Mouse (Mus musculus): Measurements from ENCODE around the gene Acaa1a. TPM values are rescaled to one million over a fixed set of nuclear protein-coding genes. Genes with fewer than 3 reads are reported as not detected.

Acaa1a gene
- polyA plus RNA-seq (2016; fragmentation: Nextera tagmentation; extraction: Ambion mirVana), result 73.5 and 81.5 TPM in 2 replicates

DNA sequence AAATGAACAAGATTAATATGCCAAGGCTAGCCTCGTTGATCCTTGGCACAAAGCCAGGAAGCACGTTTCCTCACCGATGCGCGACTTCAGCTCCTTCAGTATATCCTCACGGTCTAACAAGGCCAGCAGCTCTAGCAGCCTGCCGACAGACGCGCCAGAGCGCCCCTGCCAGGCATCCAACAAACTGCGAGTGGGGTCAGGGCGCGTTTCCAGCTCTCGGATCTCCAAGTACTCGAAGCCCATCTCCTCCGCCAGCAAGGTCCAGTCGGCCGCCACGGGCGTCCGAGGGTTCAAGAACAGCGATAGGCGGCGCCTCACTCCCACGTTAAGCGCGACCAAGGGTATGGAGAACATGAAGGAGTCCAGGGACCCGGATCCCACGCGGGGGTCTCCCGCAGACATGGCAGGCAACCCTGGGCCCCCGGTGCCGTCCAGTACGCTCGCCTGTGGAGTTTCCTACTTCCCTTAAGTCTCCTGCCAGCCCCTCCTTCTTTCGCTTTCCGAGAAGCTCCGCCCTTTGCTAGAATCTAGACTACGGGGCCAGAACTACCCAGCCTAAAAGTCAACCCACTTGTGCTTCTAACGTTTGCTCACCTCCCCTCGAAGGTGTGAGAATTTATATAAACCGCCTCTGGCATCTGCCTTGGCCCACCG, at the start of gene Acaa1a:
Gene Acaa1a (plus strand): TSS at position 119 of the 654 bp plus-strand sequence.
- H3K27ac ChIP-seq, result peak within 1 kb of the TSS; percentile 92
- H3K27me3 ChIP-seq (ENCODE audit: insufficient read depth, poor library complexity, severe bottlenecking), result peaks cover 32% of the 10 kb centered on the region
- H3K4me1 ChIP-seq (replicated peaks), result peaks cover 37% of the 10 kb centered on the region
- peaks cover 23% of the 10 kb centered on the region for H3K36me3 ChIP-seq
- H3K4me3 ChIP-seq, result peak within 1 kb of the TSS; percentile 84
- peak; percentile 54 for DNase-seq (ENCODE audit: low spot score)
- no peaks in the 10 kb centered on the region for H3K9me3 ChIP-seq
- 2% methylated on average over 43 of the region's 43 CpGs for WGBS

DNA sequence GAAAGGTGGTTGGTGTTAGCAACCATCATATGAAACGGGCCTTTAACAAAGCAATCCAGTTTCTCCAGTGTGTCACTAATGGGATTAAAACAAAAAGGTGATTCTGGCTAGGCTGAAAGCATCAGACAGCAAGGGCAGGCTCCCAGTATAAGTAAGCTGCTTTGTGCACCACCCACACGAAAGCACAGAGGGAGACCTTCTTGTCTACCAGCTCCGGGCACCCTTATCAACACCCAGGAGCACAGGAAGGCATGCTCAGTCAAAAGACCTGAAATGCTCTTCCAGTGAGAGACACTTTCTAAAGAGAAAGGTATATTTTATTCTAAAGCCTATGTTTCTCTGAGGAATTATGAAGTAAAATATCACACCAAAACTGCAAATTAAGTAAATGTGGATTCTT, 48.7 kb upstream of the Acaa1a start:
- DNase-seq (ENCODE audit: low spot score), result no peak
- no peaks in the 10 kb centered on the region for H3K9me3 ChIP-seq
- H3K27me3 ChIP-seq (ENCODE audit: insufficient read depth, poor library complexity, severe bottlenecking), result no peaks in the 10 kb centered on the region
- 88% methylated on average over 3 of the region's 3 CpGs for WGBS
- no peaks in the 10 kb centered on the region for H3K4me1 ChIP-seq (replicated peaks)
- no peak overlapping the region for H3K4me3 ChIP-seq
- peaks cover 44% of the 10 kb centered on the region for H3K36me3 ChIP-seq
- H3K27ac ChIP-seq, result no peak overlapping the region

DNA sequence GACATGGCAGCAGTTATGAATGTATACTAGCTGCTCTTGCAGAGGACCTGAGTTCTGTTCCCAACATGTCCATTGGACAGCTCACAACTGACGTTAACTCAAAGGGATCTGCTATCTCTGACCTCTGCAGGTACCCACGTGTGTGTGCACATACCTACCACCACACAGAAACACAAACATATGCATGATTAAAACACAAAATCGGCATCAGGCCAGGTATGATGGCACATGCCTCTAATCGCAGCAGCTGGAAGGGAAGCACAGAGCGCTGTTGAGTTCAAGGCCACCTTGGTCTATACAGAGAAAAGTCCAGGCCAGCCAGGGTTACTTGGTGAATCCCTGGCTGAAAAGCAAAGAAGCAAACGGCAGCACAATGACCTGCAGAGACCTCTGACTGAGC, 41.8 kb upstream of the Acaa1a start:
- H3K36me3 ChIP-seq, result peaks cover 46% of the 10 kb centered on the region
- WGBS, result 89% methylated on average over 6 of the region's 6 CpGs
- DNase-seq (ENCODE audit: low spot score), result no peak
- H3K4me1 ChIP-seq (replicated peaks), result no peaks in the 10 kb centered on the region
- H3K9me3 ChIP-seq, result no peaks in the 10 kb centered on the region
- no peaks in the 10 kb centered on the region for H3K27me3 ChIP-seq (ENCODE audit: insufficient read depth, poor library complexity, severe bottlenecking)
- no peak overlapping the region for H3K27ac ChIP-seq
- H3K4me3 ChIP-seq, result no peak overlapping the region

DNA sequence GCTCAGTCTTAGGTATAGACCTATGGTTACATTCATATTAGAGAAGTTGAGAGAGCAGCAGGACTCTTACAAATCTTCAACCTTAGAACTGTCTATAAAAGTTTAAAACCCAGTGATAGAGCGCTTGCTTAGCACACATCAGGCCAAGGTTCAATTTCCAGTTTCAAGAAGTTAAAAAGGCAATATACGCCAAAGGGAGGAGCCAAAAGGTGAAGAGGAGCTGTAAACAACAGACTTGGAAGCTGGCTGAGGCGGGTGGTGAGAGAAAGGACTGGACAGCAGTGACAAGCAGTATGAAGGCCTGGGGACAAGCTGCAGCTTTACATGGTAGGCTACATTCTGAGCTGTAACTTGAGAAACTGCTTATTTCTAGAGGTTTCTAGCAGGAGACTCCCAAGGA, 40.9 kb upstream of the Acaa1a start:
- Histone ChIP-seq H3K36me3 (peaks cover 50% of the 10 kb centered on the region), H3K27me3 (ENCODE audit: insufficient read depth, poor library complexity, severe bottlenecking) (no peaks in the 10 kb centered on the region), H3K9me3 (no peaks in the 10 kb centered on the region), H3K4me3 (no peak overlapping the region), H3K27ac (no peak overlapping the region), H3K4me1 (replicated peaks) (no peaks in the 10 kb centered on the region)
- WGBS, result 92% methylated on average over 3 of the region's 3 CpGs
- DNase-seq (ENCODE audit: low spot score), result no peak

DNA sequence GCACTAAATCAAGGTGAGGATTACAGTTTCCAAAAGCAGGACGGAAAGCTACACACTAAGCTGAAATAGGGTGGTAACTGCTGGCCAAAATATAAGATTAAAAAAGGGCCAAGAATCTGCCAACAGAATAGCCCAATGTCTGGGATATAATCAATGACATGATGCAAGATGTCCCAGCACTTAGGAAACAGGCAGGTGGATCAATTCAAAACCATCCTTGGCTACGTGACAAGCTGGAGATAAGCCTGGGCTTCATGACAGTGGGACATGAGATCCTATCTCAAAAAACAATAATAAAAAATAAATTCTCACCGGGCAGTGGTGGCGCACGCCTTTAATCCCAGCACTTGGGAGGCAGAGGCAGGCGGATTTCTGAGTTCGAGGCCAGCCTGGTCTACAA, 33.6 kb upstream of the Acaa1a start:
- WGBS, result 97% methylated on average over 7 of the region's 7 CpGs
- Histone ChIP-seq H3K27ac (no peak overlapping the region), H3K36me3 (peaks cover 33% of the 10 kb centered on the region), H3K4me3 (no peak overlapping the region), H3K27me3 (ENCODE audit: insufficient read depth, poor library complexity, severe bottlenecking) (no peaks in the 10 kb centered on the region), H3K9me3 (no peaks in the 10 kb centered on the region), H3K4me1 (replicated peaks) (no peaks in the 10 kb centered on the region)
- no peak for DNase-seq (ENCODE audit: low spot score)

DNA sequence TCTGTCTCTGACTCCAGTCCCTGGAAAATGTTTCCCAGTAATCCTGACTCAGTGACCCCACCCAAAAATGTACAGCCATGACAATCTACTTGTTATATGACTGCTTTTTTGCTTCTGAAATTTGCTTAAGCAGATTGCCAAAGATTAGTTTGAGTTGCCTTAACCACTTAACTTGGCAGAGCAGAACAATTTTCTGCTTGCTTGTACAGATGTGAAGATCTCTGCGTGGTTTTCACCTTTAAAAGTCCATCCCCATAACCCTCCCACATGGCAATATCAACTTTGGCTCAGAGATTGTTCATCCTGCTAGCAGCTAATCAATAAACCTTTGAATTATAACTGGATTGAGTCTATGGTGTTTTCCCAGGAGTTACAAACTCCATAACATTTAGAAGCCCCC, 30.4 kb upstream of the Acaa1a start:
- Histone ChIP-seq H3K36me3 (0 out of 2 replicates have a peak, but pooled peaks cover 4% of the 10 kb centered on the region), H3K27me3 (ENCODE audit: insufficient read depth, poor library complexity, severe bottlenecking) (no peaks in the 10 kb centered on the region), H3K4me3 (no peak overlapping the region), H3K9me3 (no peaks in the 10 kb centered on the region), H3K27ac (no peak overlapping the region), H3K4me1 (replicated peaks) (no peaks in the 10 kb centered on the region)
- 94% methylated on average over 1 of the region's 1 CpGs for WGBS
- DNase-seq (ENCODE audit: low spot score), result no peak

DNA sequence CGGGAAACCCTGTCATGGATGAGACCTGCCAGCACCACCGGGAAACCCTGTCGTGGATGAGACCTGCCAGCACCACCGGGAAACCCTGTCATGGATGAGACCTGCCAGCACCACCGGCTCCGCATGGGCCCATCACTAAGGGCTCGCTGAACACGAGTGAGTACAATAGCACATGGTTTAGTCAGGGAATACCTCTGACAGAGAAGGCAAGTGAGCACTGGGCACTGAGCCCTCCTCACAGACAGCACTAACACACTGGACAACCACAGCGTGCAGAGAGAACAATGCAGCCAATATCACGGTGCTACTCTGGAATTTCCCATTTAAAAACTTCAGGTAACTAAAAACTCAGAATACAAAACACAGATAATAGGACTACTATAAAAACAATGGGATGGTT, 26.4 kb upstream of the Acaa1a start:
- Histone ChIP-seq H3K36me3 (no peaks in the 10 kb centered on the region), H3K27ac (no peak overlapping the region), H3K4me3 (no peak overlapping the region), H3K4me1 (replicated peaks) (no peaks in the 10 kb centered on the region), H3K9me3 (no peaks in the 10 kb centered on the region), H3K27me3 (ENCODE audit: insufficient read depth, poor library complexity, severe bottlenecking) (no peaks in the 10 kb centered on the region)
- no peak for DNase-seq (ENCODE audit: low spot score)
- WGBS, result 95% methylated on average over 10 of the region's 10 CpGs

DNA sequence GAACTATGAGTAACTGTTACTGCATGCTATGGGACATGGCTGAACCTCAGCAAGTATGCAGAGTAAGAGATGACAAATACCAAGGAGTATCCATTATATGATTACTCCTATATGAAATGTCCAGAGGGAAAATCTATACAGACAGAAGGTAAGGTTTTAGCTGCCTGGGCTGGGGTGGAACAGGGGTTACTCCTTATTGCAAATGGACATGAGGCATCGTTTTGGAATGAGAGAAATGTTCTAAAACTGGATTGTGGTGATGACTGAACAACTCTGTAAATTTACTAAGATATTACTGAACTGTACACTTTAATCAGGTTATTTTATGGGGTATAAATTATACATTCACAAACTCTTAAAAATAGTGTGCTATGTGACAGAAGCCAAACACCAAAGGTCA, 20.6 kb upstream of the Acaa1a start:
- H3K9me3 ChIP-seq, result no peaks in the 10 kb centered on the region
- H3K4me3 ChIP-seq, result no peak overlapping the region
- H3K27me3 ChIP-seq (ENCODE audit: insufficient read depth, poor library complexity, severe bottlenecking), result no peaks in the 10 kb centered on the region
- peaks cover 4% of the 10 kb centered on the region; the same call in 1 of the 2 replicates for H3K36me3 ChIP-seq
- peaks cover 27% of the 10 kb centered on the region for H3K4me1 ChIP-seq (replicated peaks)
- WGBS, result 92% methylated on average over 1 of the region's 1 CpGs
- H3K27ac ChIP-seq, result no peak overlapping the region
- no peak for DNase-seq (ENCODE audit: low spot score)

DNA sequence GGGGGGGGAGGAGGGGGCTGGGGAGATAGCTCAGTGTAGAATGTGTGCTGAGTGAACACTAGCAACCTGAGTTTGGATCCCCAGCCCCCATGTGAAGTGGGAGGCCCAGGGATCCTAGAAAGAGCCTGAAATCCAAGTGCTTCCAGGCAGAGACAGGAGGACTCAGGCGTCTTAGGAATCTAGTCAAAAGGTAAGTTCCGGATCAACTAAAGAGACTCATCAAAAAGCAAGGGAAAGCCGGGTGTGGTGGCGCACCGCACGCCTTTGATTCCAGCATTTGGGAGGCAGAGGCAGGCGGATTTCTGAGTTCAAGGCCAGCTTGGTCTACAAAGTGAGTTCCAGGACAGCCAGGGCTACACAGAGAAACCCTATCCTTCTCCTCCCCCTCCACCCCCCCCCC, 19.0 kb upstream of the Acaa1a start:
- no peaks in the 10 kb centered on the region for H3K27me3 ChIP-seq (ENCODE audit: insufficient read depth, poor library complexity, severe bottlenecking)
- DNase-seq (ENCODE audit: low spot score), result no peak
- peak overlapping the region; percentile 95 for H3K4me3 ChIP-seq
- H3K27ac ChIP-seq, result no peak overlapping the region
- no peaks in the 10 kb centered on the region for H3K9me3 ChIP-seq
- peaks cover 27% of the 10 kb centered on the region for H3K4me1 ChIP-seq (replicated peaks)
- peaks cover 4% of the 10 kb centered on the region; the same call in 1 of the 2 replicates for H3K36me3 ChIP-seq
- 80% methylated on average over 7 of the region's 7 CpGs for WGBS

DNA sequence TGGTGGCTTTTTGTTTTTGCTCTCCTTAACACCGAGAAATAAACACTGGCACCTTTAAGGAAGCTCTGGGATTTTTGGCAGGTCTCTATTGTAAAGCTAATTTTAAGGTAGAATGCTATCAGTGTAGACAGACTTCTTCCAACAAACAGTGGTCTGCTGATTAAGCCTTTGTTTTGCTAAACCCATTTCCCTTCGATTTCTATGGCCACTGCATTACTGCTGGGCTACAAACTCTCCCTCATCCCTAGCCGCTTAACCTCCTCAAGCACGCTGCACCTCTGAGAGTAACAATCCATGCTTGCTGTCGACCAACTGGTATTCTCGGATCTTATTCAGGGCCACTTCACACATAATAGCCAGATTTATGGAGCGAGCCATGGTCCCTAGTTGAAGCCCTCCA, 18.5 kb upstream of the Acaa1a start:
- peaks cover 27% of the 10 kb centered on the region for H3K4me1 ChIP-seq (replicated peaks)
- DNase-seq (ENCODE audit: low spot score), result no peak
- peak overlapping the region; percentile 99 for H3K27ac ChIP-seq
- H3K27me3 ChIP-seq (ENCODE audit: insufficient read depth, poor library complexity, severe bottlenecking), result no peaks in the 10 kb centered on the region
- peaks cover 4% of the 10 kb centered on the region; the same call in 1 of the 2 replicates for H3K36me3 ChIP-seq
- H3K9me3 ChIP-seq, result no peaks in the 10 kb centered on the region
- WGBS, result 13% methylated on average over 7 of the region's 7 CpGs
- H3K4me3 ChIP-seq, result peak overlapping the region; percentile 95

DNA sequence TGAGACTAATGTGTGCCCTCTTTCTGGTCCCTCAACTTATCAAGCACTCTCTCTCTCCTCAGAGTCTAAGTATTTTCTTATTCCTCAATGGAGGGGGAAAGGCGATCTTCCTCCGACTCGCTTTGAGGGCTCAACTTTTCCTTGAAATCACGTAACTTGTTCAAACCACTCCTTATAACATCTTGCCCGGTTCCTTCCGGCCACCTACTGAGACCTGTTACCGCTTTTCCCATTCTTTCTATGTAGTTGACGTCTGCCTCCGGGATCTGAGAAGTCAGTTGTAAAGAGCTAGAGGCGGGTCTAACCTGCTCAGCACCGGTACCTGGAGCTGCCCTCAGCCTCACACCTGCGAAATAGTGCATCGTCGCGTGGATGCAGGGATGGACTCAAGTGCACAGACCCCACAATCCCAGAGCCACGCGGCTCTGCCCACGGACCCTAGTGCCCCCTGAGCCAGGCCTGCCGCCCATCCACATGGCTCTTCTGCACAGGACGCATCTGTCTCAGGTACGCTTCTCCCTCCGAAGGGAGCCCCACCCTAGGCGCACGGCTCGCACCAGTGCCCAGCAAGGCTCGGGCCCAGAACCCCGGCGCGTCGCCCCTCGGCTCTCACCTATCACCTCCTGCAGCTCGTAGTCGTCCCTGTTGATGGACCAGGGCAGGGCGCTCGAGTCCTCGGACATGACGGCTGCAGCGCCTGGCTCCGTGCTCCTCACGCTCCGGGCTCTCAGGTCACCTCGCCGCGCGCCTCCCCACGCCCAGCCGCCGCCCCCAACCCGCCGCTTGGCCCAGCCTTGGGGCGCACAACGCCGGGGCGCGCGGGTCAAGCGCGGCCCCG, 17.9 kb upstream of the Acaa1a start:
- under 1% methylated on average over 59 of the region's 59 CpGs for whole genome bisulfite sequencing
- no peak for DNase-seq (ENCODE audit: low spot score)
- peak overlapping the region; percentile 95 for H3K4me3 ChIP-seq

DNA sequence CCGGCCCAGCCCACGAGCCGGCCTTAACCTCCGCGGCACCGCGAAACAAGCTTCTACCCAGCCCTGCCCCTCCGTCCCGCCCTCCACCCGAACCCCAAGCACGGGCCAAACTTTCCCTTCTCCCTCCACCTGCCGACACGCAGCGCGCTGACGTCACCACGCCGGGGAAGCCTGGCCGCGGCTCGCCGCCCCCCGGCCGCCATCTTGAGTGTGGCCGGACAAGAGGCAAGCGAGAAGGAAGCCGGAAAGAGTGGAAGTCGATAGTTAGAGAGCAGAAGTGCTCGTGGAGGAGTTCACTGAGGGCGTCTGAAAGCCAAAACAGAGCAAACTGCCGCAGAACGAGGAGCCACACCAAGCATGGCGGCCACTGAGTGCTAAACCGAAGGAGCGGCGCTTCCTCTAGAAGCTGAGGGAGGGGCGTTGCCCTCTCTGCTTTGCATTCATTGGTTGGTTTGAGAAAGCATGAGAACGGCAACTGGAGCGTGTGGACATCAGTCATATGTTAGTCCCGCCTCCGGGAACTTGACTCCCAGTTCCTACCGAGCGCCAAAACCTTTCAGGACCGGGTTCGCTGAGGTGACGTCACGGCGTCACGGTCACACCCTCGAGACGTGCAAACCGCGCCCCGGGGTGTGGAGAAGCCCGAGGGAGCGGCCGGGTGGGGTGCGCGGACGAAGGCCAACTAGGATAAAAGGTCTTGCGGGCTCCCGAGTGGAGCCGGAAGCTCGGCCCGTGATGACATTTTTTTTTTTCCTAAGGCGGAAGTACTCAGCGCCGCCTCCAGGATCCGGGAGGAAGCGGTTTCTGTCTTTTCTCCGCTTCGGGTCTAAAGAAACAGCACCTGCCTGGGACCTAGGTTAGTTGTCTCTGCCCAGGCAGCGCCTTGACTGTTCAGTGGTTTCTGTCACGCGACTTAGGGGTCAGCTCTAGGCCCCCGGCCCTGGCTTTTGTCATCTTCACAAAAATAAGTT, 16.9 kb upstream of the Acaa1a start, which contains the start of gene Oxsr1:
Gene Oxsr1 (minus strand): TSS at position 139 of the 971 bp plus-strand sequence.
- H3K4me1 ChIP-seq (replicated peaks), result peaks cover 27% of the 10 kb centered on the region
- H3K4me3 ChIP-seq, result peak within 1 kb of the TSS; percentile 95
- peaks cover 4% of the 10 kb centered on the region; the same call in 1 of the 2 replicates for H3K36me3 ChIP-seq
- under 1% methylated on average over 76 of the region's 76 CpGs for WGBS
- no peaks in the 10 kb centered on the region for H3K9me3 ChIP-seq
- peak within 1 kb of the TSS; percentile 99 for H3K27ac ChIP-seq
- DNase-seq (ENCODE audit: low spot score), result peak; percentile 97
- no peaks in the 10 kb centered on the region for H3K27me3 ChIP-seq (ENCODE audit: insufficient read depth, poor library complexity, severe bottlenecking)

More for the DNA sequence above, 17.9 kb upstream of the Acaa1a start:
- peak overlapping the region; percentile 99 for H3K27ac ChIP-seq
- H3K9me3 ChIP-seq, result no peaks in the 10 kb centered on the region
- peaks cover 4% of the 10 kb centered on the region; the same call in 1 of the 2 replicates for H3K36me3 ChIP-seq
- no peaks in the 10 kb centered on the region for H3K27me3 ChIP-seq (ENCODE audit: insufficient read depth, poor library complexity, severe bottlenecking)
- peaks cover 27% of the 10 kb centered on the region for H3K4me1 ChIP-seq (replicated peaks)
